Mouse (Mus musculus) embryonic facial prominence, embryonic 11.5 days (tissue): Measurements from ENCODE around the gene Prl2a1. TPM values are rescaled to one million over a fixed set of nuclear protein-coding genes. Genes with fewer than 3 reads are reported as not detected.
"Not testable (repeated sequence)": the region's sequence is repeated elsewhere in the genome, so short reads cannot be mapped to it uniquely, and the experiment has no call there.

Experiments used
- ATAC-seq: fragments of 200-750 bp; cut with Nextera tagmentation; replicated peaks from 2 replicates; pipeline ENCODE4 v1.8.0; 2017; ENCODE audit warnings: low read depth; ENCODE audit not compliant: insufficient number of reproducible peaks, low FRiP score, low TSS enrichment
- DNase-seq: peaks from one replicate; pipeline ENCODE4 v3.0.0-alpha.2; 2015; ENCODE audit warnings: low spot score
- H3K27ac ChIP-seq: fragments of 300-500 bp; sonication (generic); replicated peaks from 2 replicates; pipeline ENCODE4 v1.5.1; 2014; ENCODE audit warnings: mild to moderate bottlenecking, low read depth, low read length, control low read depth
- H3K27me3 ChIP-seq: fragments of 300-500 bp; sonication (generic); 2 replicates; pipeline ENCODE4 v1.6.1; 2014; ENCODE audit warnings: mild to moderate bottlenecking, low read length, moderate library complexity, mixed read lengths; ENCODE audit not compliant: control insufficient read depth, insufficient read depth
- H3K36me3 ChIP-seq: fragments of 300-500 bp; sonication (generic); replicated peaks from 2 replicates; pipeline ENCODE4 v1.6.1; 2014; ENCODE audit warnings: low read depth, mild to moderate bottlenecking, low read length, moderate library complexity, mixed read lengths; ENCODE audit not compliant: control insufficient read depth, insufficient read depth
- H3K4me1 ChIP-seq: fragments of 300-500 bp; sonication (generic); 2 replicates; pipeline ENCODE4 v1.6.1; 2014; ENCODE audit warnings: low read length, mixed read lengths; ENCODE audit not compliant: control insufficient read depth, insufficient read depth
- H3K4me2 ChIP-seq: fragments of 300-500 bp; sonication (generic); 2 replicates; pipeline ENCODE4 v1.6.1; 2014; ENCODE audit warnings: low read depth, mild to moderate bottlenecking, control low read depth, low read length, moderate library complexity
- H3K4me3 ChIP-seq: fragments of 300-500 bp; sonication (generic); 2 replicates; pipeline ENCODE4 v1.5.1; 2014; ENCODE audit warnings: low read depth, low read length, control low read depth
- H3K9ac ChIP-seq: fragments of 300-500 bp; sonication (generic); replicated peaks from 2 replicates; pipeline ENCODE4 v1.6.1; 2014; ENCODE audit warnings: mild to moderate bottlenecking, control low read depth, low read length
- H3K9me3 ChIP-seq: fragments of 300-500 bp; sonication (generic); replicated peaks from 2 replicates; pipeline ENCODE4 v1.6.1; 2016; ENCODE audit warnings: mild to moderate bottlenecking, low read length, inconsistent platforms, mixed read lengths; ENCODE audit not compliant: control insufficient read depth
- WGBS: fragments of 180-500 bp; shearing (Covaris S2); extraction: QIAGEN DNeasy Blood & Tissue Kit; methylation state at CpG from one replicate; pipeline ENCODE4 v1.1.7; 2014; 5-methylcytosine and 5-hydroxymethylcytosine counted together
- polyA plus RNA-seq: library from polyadenylated mRNA; unstranded; fragments of >200 nt; fragmentation: Nextera tagmentation; extraction: Ambion mirVana; gene quantifications from 2 replicates; pipeline ENCODE4 v1.2.1, GENCODE M21; 2014

Prl2a1 gene
- polyA plus RNA-seq = not detected in 2 replicates

- WGBS = 72% methylated on average over 1 of the region's 1 CpGs
- H3K9ac ChIP-seq = no peak within 1 kb of the TSS
- H3K4me2 ChIP-seq = no peak within 1 kb of the TSS
- no peaks in the 10 kb centered on the region for H3K36me3 ChIP-seq
- no peaks in the 10 kb centered on the region for H3K9me3 ChIP-seq
- DNase-seq (no peak), ATAC-seq (no peak)
- H3K4me1 ChIP-seq = no peaks in the 10 kb centered on the region
- no peak within 1 kb of the TSS for H3K4me3 ChIP-seq
- no peak within 1 kb of the TSS for H3K27ac ChIP-seq
- no peaks in the 10 kb centered on the region for H3K27me3 ChIP-seq
Measured at GRCm38 (mm10) chr13:27801354-27801753, at the start of gene Prl2a1. TSS of gene Prl2a1 (plus strand) at chr13:27801654.

- DNase-seq, H3K36me3 ChIP-seq, ATAC-seq, H3K9me3 ChIP-seq, H3K4me1 ChIP-seq, H3K4me3 ChIP-seq, H3K27ac ChIP-seq, H3K27me3 ChIP-seq, H3K9ac ChIP-seq, H3K4me2 ChIP-seq: not testable (repeated sequence)
- WGBS = 92% methylated on average over 2 of the region's 3 CpGs
Measured at GRCm38 (mm10) chr13:27780704-27781103, 20.8 kb upstream of the Prl2a1 start, which contains the start of gene Prl7c1. TSS of gene Prl7c1 (minus strand) at chr13:27780804.

- H3K27me3 ChIP-seq = no peaks in the 10 kb centered on the region
- no peak for DNase-seq
- no peaks in the 10 kb centered on the region for H3K36me3 ChIP-seq
- no peak overlapping the region for H3K4me2 ChIP-seq
- 90% methylated on average over 4 of the region's 4 CpGs for WGBS
- no peak for ATAC-seq
- H3K27ac ChIP-seq = no peak overlapping the region
- no peak overlapping the region for H3K4me3 ChIP-seq
- no peak overlapping the region for H3K9ac ChIP-seq
- H3K9me3 ChIP-seq = no peaks in the 10 kb centered on the region
- H3K4me1 ChIP-seq = no peaks in the 10 kb centered on the region
Measured at GRCm38 (mm10) chr13:27799303-27799702, 2.2 kb upstream of the Prl2a1 start.

- 83% methylated on average over 1 of the region's 1 CpGs for WGBS
- no peaks in the 10 kb centered on the region for H3K9me3 ChIP-seq
- H3K27me3 ChIP-seq = no peaks in the 10 kb centered on the region
- H3K36me3 ChIP-seq = no peaks in the 10 kb centered on the region
- DNase-seq = no peak
- H3K9ac ChIP-seq = no peak overlapping the region
- H3K4me2 ChIP-seq = no peak overlapping the region
- no peak for ATAC-seq
- H3K4me1 ChIP-seq = no peaks in the 10 kb centered on the region
- H3K27ac ChIP-seq = no peak overlapping the region
- no peak overlapping the region for H3K4me3 ChIP-seq
Measured at GRCm38 (mm10) chr13:27802765-27803164, 1.3 kb downstream of the Prl2a1 start.

GRCm38 (mm10) chr13:27849042-27849441 is 47.6 kb downstream of the Prl2a1 start, which contains the start of gene Prl2c1:
TSS of gene Prl2c1 (plus strand) at chr13:27849342.
- Histone ChIP-seq H3K4me3 (no peak within 1 kb of the TSS), H3K36me3 (no peaks in the 10 kb centered on the region), H3K4me2 (no peak within 1 kb of the TSS), H3K4me1 (no peaks in the 10 kb centered on the region), H3K27me3 (no peaks in the 10 kb centered on the region), H3K27ac (no peak within 1 kb of the TSS), H3K9me3 (no peaks in the 10 kb centered on the region), H3K9ac (no peak within 1 kb of the TSS)
- 88% methylated on average over 3 of the region's 3 CpGs for WGBS
- no peak for DNase-seq
- ATAC-seq = no peak

Other genes with a start within 250 kb of the Prl2a1 start
- not detected in 2 replicates for gene Prl8a9, start 237.0 kb upstream of the Prl2a1 start, polyA plus RNA-seq
- gene Prl8a1, start 219.5 kb upstream of the Prl2a1 start, polyA plus RNA-seq = not detected in 2 replicates
- not detected in 2 replicates for gene Prl7b1, start 191.1 kb upstream of the Prl2a1 start, polyA plus RNA-seq
- not detected in 2 replicates for gene Prl7a1, start 159.2 kb upstream of the Prl2a1 start, polyA plus RNA-seq
- gene Prl7a2, start 133.6 kb upstream of the Prl2a1 start, polyA plus RNA-seq = not detected in 2 replicates
- gene Prl7d1, start 84.9 kb upstream of the Prl2a1 start, polyA plus RNA-seq = not detected in 2 replicates
- not detected in 2 replicates for gene Prl7c1, start 20.9 kb upstream of the Prl2a1 start, polyA plus RNA-seq
- gene Prl2c1, start 47.7 kb downstream of the Prl2a1 start, polyA plus RNA-seq = not detected in 2 replicates
- gene Prl4a1, start 214.6 kb downstream of the Prl2a1 start, polyA plus RNA-seq = not detected in 2 replicates